Mouse (Mus musculus) cerebellum, postnatal 4 days (tissue): ENCODE measurements at regions not wholly inside any gene's neighbourhood (a gene's known extent, or its start where the extent isn't known, plus 50 kb on each side); places are given as distances from the start of the nearest gene placed in this dataset.

Experiments
- DNase-seq, 2 experiments: peaks; one replicate each; pipeline ENCODE4 v3.0.0; 2022; ENCODE audit warnings: low spot score in 2 of 2, mixed read lengths in 1 of 2

- DNase-seq: no peak
These were observed 271.9 kb upstream of the Mettl25 start for GRCm38 (mm10) chr10:106113083-106113482.

DNA sequence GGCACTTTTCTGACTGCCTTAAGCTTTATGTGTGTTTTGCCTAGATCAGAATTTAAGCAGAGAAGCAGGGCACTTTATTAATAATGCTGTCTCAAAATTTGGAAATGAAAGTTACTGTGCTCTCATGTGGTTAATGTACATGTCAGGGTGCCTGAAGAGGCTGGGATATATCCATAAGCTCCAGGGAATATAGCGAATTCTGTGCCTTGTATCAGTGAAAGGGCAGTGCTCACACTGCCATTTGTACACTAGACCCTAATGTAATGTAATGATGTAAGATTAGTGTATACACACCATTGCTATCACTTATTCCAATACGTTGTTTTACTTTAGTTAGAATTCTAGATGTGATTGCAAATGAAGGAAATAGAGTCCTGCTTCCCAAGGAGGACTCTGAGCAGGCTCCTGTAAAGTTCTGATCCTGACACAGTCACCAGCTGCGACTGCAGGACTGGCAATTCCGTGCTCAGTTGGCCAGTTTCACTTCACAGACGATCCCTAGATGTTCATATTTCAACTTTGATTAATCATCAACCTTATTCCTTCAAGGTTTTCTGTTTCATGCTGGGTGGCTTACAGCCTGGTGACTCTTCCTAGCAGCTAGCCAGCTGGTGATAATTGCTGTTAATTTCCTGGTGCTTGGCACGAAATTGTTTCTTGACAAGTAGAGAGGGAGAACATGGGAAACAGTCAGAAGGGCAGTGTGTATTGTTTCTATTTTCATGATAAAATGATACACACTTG is 273.7 kb upstream of the Mettl25 start:
- DNase-seq: peak in 1 of 2 experiments; percentile 21

- no peak for DNase-seq
These were observed 280.6 kb upstream of the Mettl25 start for GRCm38 (mm10) chr10:106121826-106122225.

- peak in 1 of 2 experiments; percentile 16 for DNase-seq
These were observed 281.8 kb upstream of the Mettl25 start for GRCm38 (mm10) chr10:106122952-106123351.

- no peak for DNase-seq
These were observed 298.0 kb upstream of the Ppfia2 start for GRCm38 (mm10) chr10:106172131-106172530.

DNA sequence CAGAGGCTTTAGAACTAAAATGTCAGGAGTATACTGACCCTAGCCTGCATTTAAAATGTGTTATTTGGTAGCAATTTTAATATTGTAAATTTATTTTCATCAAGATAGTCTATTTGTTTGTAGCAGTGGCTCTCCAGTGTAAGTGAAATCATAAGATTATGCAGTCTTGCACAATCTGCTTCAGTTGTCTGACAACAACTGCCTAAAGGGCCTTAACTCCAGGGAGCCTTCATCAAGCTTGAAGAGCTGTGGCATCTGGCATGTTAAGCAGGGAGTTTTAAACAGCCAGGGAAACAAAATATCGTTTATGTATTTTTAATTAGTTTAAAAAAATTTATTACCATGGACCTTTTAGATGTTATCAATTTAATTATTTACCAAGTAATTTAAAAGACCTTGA is 295.7 kb upstream of the Ppfia2 start:
- no peak for DNase-seq

DNA sequence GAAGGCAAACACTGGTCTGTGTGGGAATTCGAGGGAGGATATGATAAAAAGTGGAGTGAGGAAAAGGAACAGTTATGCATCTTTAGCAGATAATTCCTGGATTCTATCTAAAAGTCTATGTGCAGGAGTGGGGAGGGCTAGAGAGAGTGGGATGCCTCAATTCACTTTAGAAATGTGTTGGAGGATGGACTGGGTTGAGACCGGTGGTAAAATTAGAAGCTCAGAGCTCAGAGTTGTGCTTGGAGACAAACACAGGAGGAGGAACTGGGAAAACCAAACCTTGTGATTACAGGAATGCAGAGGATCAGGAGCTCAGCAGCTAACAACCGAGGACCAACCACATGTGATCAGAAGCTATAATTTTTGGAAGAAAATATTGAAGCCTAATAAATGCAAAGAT is 290.5 kb upstream of the Ppfia2 start:
- DNase-seq: no peak

DNA sequence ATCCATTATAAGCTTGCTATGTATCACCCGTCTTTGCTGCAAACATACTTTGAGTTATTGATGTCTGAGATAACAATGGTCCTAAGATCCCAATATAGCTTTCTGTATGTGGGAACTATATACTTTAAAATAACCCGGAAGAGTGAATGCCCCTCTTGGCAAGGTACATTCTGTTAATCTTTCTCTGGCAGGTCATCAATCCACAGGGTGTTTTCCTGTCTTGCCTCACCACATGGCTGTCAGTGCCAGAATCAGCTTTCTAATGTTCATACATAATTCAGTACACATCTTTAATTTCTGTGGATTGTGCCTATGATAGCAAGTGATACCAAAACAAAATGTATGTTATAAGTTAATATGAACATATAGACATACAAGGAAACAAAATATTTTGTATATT is 267.6 kb upstream of the Ppfia2 start:
- DNase-seq: no peak

GRCm38 (mm10) chr10:106224251-106224650 is 245.9 kb upstream of the Ppfia2 start:
- DNase-seq: peak in 1 of 2 experiments; percentile 3

- peak in 1 of 2 experiments; percentile 1 for DNase-seq
These were observed 228.0 kb upstream of the Ppfia2 start for GRCm38 (mm10) chr10:106242180-106242579.

DNA sequence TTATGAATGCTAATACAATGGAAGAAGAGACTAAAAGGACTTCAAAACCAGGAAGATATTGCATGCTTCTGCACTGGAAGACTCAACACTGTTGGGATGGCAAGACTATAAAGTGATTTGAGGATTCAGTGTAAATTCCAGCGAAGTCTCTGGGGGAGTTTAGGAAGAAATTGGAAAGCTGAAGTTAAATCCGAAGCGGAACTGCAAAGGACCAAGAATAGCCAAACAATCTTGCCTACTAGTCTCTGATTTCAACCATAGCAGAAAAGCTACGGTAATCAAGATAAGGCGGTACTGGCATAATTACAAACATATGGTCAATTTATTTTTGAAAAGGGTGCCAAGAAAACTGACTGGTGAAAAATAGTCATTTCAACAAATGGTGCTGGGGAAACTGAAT is 216.0 kb upstream of the Ppfia2 start:
- no peak for DNase-seq

GRCm38 (mm10) chr10:106259811-106260210 is 210.3 kb upstream of the Ppfia2 start:
- no peak for DNase-seq

DNA sequence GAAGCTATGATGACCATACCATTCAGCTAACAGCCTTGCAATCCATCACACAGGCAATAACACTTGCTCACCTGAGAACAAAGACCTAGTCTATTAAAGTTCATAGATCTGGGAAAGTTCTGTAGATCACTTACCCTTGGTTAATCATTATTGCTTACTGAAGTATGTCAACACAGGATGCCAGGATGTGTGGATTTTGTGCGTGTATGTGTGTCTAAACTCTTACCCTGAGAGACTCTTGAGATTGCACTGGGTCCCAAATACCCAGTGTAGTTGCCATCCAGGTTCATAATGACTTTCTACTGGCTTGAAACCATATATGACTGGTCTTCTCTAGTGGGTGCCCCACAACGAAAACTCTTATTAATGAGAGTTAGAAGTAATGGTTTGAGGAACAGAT is 196.8 kb upstream of the Ppfia2 start:
- no peak for DNase-seq

DNA sequence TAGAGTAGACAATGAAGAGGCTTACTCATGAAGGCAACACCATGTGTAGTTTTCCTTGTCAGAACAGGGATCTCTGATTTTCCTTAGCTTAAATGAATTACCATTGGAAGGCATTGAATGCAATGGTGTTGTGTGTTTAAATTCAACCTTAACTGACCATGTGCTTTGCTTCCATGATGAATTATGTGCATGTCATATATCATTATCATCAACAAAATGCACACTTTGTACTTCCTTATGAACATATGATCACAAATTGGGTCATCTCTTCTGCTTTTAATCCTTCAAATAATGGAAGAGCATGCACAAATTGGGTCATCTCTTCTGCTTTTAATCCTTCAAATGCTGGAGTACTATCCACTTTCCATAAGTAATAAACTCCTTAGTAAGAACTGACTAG is 180.2 kb upstream of the Ppfia2 start:
- no peak for DNase-seq

- DNase-seq: no peak
These were observed 179.4 kb upstream of the Ppfia2 start for GRCm38 (mm10) chr10:106290736-106291135.

DNA sequence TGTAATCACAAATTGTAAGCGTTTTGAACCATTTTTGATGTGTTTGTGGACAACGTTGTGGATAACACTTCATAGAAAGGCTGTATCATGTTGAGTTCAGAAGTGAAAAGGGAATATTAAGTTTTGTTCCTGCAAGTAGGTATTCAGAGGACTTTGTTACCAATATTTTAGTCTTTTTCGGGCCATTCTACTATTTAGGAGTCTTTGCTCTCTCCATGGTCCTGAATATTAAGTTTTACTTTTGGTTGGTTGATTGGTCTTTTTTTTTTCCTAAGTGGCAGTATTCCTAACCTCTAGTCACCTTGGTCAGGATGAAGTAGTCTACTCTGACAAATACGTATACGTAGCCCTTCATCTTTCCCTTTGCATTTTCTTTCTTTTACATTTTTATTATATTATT is 174.6 kb upstream of the Ppfia2 start:
- DNase-seq: no peak

GRCm38 (mm10) chr10:106335166-106335565 is 135.0 kb upstream of the Ppfia2 start:
- DNase-seq: no peak

DNA sequence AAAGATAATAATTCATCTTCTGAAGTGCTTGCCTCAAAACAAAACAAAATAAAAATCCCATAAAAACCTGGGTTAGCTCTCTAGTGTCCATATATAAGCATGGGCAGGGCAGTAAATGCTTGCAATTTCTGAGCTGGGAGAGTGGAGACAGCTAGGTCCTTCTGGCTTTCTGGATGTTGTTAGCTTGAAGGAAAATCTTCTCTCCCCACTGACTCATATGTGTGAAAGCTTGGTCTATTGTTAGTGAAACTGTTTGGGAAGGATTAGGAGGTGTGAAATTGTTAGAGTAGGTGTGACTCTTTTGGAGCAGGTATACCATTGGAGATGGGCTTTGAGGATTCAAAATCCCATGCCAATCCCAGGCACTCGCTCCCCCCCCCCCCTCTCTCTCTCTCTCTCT is 118.5 kb upstream of the Ppfia2 start:
- no peak for DNase-seq

DNA sequence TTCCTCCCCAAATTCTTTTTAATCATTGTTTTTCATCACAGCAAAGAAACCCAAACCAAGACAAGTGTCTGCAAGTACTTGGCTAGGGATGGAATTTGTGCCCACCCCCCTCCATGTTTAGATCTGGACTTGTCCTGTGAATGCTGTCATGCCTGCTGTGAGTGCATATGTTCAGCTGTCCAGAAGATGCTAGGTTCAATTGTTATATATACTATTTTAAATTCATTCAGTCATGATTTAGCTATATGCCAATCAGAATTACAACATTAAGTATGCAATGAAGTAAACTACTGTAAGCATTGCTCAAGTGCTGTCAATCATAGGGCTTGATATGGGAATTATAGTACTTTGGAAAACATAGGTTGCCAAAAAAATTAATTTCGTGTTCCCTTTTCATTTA is 94.5 kb upstream of the Ppfia2 start:
- peak in 1 of 2 experiments; percentile 16 for DNase-seq

DNA sequence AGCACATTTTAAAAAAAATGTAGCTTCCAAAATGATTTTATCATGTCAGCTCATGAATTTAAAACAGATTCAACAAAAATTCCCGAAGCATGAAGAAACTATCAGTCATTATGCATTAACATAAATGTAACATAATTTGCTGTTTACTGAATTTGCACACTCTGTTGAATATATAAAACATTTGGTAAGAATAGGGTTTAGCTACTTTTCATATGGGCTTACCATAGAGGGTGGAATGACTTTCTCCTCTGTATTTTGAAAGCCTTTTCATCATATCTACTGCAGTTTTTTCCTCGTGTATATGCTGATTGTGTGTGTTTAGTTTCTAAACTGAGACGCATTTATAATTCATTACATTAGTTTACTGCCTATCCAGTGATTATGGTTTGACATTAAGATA is 94.0 kb upstream of the Ppfia2 start:
- DNase-seq: no peak

DNA sequence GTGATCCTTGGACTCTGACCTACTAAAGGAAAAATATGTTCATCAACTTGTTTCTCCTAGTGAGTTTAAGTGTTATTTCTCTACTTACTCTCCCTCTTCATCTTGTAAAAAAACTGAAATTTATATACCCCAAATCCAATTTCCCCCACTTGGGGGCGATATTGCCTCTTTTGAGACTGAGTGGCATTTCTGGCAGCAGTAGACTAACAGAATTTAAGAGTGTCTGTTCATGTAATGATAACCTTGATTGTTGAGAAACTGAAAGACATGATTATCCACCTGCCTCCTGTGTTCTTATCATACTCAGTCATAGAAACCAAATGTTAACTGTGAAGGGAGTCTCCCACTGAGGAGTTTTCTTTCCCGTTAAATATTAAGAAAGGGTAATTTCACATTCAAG is 89.5 kb upstream of the Ppfia2 start:
- DNase-seq: no peak

DNA sequence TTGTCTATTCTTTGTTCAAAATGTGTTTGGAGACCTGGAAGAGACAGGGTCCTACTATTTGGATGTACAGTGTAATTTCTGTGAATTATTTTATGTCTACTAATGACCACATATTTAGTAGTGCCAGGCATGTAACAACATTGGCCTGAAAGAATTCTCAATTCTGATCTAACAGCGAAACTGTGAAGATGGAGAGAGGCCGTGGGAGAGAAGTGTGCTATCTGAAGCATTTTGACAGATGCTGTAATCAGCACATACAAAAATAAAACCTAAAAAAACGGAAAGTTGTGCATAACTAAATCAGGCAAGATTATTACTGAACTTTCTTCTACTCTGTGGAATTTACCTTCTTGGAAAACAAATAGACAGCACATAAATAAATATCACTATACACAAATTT is 61.4 kb upstream of the Ppfia2 start:
- DNase-seq: no peak

- DNase-seq: peak in 1 of 2 experiments; percentile 8
These were observed 57.0 kb upstream of the Ppfia2 start for GRCm38 (mm10) chr10:106413181-106413580.

DNA sequence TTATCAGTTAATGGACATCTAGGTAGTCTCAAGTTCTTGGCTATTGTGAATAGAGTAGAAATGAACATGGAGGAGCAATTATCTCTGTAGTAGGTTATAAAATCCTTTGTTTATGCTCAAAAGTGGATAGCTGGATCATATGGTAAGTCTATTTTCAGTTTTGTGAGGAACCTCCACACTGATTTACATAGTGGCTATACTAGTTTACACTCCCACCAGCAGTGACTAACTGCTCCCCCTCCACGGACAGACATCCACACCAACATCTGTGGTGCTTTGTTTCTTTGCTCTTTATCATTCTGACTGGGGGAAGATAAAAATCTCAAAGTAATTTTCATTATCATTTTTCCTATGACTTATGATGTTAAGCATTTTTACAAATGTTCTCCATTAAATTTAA is 55.1 kb upstream of the Ppfia2 start:
- DNase-seq: no peak
